Mouse (Mus musculus): ENCODE results near the gene Fam204a.

The Fam204a gene

DNA sequence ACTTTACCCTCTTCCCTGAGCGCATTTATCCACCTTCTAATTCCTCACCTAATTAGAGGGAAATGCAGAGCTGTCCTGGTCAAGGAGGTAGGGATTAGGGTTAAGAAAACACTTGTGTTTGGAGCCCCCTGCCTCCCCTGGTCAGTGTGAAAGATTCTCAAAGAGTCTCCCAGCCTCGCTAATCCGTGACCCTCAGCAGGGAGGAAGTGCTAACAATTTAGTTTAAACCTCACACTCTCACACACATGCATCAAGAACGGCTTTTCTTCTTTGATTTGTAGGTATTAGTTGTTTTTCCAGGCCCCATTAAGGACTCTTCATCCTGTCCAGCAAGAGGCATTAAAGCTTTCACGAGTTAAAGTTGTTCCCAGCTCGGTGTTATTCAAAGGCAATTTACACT is 66.7 kb downstream of the Fam204a start:
- no peak for DNase-seq

DNA sequence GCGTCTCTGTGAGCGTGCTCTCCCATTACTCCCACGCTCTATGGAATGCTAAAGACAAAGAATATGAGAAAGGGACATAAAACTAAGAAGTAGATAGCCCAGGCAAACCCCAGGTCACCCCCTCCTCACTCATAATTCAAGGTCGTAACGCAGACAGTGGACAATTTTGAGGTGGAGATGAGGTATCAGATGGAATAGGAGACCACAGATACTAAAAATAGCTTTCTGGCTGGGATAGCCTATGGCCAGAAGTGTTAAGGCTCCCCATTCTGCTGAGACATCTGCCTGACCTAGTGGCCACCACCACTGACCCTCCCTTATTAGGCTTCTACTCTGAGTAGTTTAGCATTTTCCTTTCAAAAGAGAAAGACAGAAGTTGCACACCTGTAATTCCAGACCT is 71.2 kb downstream of the Fam204a start:
- no peak for DNase-seq

DNA sequence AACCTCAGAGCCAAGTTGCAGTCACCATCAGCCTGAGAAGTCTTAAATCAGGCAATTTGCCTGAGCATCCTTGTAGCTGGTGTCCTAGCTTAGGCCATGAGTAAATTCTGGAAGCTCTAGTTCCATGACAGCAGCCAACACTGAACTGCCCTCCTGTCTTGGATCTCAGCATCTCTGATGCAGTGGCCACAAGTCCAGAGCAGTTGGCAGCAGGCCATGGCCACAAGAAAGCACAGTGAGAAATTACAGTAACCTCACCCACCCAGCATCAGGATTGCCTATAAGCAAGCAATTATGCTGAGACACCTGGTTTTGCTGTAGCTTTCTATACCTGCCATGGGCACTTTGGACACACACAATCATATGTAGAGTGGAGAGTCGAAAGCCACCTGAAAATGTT is 73.4 kb downstream of the Fam204a start:
- no peak for DNase-seq

DNA sequence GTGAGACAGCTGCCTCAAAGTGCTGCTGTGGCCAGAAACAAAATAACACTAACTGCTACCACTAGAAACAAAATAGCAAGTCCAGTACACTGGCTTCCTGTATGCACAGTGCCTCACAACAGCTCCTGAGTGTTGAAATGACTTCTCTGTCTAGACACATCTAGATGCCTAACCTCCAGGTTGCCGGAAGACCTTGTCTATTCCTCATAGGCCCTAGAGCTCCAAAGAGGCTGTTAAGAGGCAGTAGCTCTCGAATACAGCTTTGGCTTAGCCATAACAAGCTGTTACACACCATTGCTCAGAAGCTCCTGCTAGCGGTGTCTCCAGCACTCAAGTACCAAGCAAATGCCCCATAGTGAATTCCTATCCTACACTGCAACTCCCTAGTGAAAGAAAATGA is 76.4 kb downstream of the Fam204a start:
- no peak for DNase-seq

DNA sequence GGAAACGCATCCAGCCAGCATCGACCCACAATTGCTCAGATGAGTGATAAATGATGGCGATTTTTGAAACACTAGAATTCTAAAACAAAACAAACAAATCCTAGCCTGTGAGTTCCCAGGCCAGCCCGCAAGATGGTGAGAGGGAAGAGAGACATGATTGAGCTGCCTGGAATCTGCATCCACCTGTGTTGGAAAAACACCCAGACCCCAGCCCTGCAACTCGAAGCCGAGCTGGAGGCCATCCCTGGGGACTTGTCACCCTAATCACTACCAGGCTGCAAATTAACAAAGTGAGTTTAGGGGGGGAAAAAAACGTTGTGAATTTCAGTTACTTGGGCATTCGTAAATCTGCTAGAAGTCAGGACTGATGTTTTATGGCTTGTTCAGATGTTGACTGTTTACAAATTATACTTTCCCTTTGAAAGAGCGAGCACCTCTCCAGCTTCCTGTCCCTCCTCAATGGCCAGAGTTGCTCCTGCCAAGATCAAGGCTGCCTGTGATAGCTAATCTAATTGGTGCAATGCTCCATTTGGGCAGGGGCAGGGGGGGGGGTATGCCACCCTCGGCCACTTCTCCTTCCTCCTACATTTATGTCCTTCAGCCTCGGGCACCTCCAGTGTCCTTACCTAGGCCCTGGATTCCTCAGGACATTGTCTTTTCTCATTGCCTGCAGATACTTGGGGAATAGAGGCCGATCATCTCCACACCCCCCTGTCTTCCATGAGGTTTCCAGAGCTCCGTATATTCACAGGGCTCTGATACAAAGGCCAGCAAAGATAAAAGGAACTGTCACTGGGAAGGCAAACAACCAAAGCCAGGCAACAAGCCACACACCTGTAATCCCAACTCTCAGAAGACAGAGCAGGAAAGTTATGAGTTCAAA is 77.2 kb downstream of the Fam204a start:
- DNase-seq: no peak
